Mouse (Mus musculus): ENCODE data around the gene Zfp791.

DNA sequence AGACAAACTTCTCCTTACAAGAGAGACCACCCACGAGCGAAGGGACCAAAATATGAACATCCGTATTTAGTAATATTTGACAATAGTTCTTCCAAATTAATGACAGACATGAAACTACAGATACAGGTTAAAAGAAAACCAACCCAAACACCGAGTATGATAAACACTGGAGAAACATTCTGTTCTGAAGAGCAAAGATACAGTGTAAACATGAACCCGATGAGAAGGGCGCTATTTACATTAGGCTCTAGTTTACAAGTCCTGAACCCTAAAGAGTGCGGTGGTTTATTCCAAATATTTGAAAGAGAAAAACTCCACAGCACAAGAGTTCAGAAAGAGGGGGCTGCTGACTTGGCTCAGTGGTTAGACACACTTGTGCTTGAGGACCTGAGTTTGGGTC lies 5.9 kb downstream of the Zfp791 start:
- TF ChIP-seq ZC3H11A (IDR thresholded peaks at IDR 0.05; ENCODE audit: borderline replicate concordance, low read depth, low read length) (no peak), HCFC1 (IDR thresholded peaks at IDR 0.05; ENCODE audit: borderline replicate concordance, insufficient read depth, low read length) (no peak), CHD2 (IDR thresholded peaks at IDR 0.05; ENCODE audit: low read depth, low read length) (no peak)
